Mouse (Mus musculus) mesoderm, embryonic 11.5 days (tissue): ENCODE results near the gene Ccnk.

Experiments
- DNase-seq: peaks from one replicate; pipeline ENCODE4 v3.0.0-alpha.2; 2012; ENCODE audit warnings: low read depth, low spot score

Gene Ccnk

DNA sequence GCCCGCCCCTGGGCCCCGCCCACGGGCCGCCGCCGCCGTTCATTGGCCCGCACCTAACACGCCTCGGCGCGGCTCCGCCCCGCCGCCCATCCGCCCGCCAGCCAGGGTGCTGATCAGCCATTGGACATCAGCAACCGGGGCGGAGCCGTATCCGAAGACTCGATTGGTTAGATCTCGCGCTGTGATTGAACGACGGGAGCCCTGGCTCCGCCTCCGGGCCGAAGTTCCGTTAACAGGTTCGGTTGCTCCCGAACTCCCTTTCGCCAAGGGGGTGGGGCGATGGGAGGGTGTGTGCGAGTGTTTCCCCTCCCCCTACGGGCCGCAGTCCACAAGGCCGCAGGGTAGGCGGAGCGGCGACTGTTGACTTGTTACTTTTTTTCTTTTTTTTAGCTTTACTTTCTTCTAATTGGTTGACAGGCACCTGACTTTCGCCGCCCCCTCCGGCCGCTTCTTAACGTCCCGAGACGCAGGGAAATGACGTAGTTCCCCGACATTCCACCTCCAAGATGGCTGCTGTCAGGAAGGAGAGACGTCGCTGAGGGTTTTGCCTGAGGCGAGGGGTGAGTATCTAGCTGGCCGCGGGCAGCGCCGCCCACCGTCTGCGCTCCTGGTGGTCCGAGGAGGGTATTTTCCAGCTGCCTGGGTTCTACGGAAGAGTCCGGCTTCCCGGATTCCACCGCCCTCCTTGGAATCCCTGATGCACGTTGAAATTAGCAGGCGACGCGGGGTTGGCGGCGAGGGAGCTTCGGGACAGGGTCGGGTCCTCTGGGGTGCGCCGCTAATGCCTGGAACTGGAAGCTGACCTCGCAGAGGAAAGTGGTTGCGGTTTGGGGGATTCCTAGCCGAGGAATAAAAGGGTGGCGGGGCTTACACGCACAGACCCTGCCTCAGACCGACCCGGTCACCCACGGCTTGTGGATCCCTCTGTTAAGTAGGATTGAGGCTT is at the start of gene Ccnk:
Ccnk (plus strand) TSS at position 259 of the 946 bp plus-strand sequence.
- peak; percentile 98 for DNase-seq

GRCm38 (mm10) chr12:108132450-108133070 is 46.8 kb upstream of the Ccnk start:
- no peak for DNase-seq

GRCm38 (mm10) chr12:108133181-108133580 is 46.2 kb upstream of the Ccnk start:
- peak; percentile 23 for DNase-seq

- peak; percentile 12 for DNase-seq
Measured at GRCm38 (mm10) chr12:108135610-108136208, 43.7 kb upstream of the Ccnk start.

DNA sequence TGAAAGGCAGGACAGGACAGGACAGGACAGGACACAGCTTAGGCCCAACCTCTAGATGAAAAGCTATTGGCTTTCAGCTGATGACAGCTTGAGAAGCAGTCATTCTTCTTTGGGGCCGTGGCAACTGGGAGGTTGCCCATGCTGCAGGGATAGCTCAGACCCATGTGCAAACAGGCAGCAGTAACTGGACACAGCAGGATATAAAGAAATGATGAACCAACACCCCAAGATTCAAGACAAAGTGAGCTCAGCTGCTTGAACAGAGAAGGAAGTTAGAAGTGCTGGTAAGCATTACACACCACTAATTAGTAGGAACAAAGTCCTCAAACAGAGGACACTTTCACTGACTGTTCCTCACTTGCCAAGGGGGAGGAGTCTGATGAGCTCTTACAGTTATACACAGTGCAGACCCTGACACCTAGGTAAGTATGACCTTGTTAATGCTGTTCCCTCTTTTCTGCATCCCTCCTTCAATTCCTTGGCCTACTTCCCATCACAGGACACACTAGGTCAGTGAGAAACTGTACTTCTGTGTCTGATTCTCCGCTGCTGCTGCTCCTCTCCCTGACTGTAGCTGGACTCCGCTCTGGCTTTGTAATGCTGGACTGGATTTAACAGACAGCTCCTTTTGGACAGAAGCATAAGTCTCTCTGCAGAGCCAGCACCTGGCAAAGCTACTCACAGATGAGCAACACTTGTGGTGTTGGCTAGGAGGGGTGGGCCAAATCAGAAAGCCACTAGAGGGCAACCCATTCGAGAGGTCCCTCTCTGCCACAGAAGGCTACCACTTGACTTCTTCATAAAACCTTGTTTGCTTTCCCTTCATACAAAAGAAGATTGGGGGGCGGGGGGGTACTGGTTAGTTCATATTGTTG is 35.5 kb upstream of the Ccnk start:
- DNase-seq, result no peak

GRCm38 (mm10) chr12:108145198-108145597 is 34.2 kb upstream of the Ccnk start:
- no peak for DNase-seq

- no peak for DNase-seq
Measured at GRCm38 (mm10) chr12:108149764-108150163, 29.6 kb upstream of the Ccnk start.

GRCm38 (mm10) chr12:108152743-108153142 is 26.6 kb upstream of the Ccnk start:
- DNase-seq, result no peak

- no peak for DNase-seq
Measured at GRCm38 (mm10) chr12:108159863-108160262, 19.5 kb upstream of the Ccnk start.

DNA sequence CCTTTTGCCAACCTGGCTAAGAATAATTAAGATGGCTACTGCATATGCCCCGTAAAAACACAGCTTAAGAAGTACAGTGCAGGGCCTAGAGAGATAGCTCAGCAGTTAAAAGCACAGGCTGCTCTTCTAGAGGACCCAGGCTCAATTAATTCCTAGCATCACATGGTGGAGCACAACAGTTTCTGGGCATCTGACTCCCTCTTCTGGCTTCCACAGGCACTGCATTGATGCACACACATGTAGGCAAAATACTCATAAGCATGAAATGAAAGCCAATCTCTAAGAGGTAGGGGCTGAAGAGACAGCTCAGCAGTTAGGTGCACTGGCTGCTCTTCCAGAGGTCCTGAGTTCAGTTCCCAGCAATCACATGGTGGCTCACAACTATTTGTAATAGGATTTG is 17.3 kb upstream of the Ccnk start:
- peak; percentile 40 for DNase-seq

- no peak for DNase-seq
Measured at GRCm38 (mm10) chr12:108163706-108164105, 15.7 kb upstream of the Ccnk start.

DNA sequence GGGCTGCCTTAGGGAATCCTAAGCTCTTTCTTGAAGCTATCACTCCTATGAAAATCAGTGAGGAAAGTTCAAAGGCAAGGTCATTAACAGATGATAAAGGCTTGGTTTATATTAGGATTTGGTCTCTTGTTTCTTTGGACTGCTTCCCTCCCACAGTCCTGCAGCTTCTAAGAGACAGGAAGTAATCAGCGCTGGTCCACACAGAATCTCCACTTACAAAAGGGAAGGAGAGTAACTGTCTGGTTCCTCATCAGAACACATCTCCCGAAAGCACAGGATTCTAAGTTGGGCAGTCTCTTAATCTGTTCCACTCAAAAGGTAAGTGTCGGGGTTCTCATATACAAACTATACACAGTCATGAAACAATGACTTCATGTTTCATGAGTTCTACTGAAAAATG is 10.5 kb upstream of the Ccnk start:
- DNase-seq, result no peak

DNA sequence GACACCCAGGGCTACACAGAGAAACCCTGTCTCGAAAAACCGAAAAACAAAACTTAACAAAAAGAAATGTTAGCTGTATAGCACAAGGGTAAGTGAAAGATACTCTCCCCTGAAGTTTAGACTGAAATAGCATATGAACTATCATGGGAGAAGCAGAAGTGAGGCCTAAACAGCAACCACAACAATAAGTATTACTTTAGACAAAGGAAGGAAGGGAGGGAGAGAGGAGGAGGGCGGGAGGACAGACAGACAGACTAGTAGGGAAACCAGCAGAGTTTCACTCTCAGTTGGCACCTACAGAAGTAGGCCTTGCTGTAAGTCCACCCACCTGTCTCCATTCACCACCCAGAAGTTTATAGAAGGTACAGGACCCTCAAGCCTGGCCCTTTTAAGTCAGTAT is 8.9 kb upstream of the Ccnk start:
- no peak for DNase-seq

- DNase-seq, result no peak
Measured at GRCm38 (mm10) chr12:108171336-108171735, 8.0 kb upstream of the Ccnk start.

DNA sequence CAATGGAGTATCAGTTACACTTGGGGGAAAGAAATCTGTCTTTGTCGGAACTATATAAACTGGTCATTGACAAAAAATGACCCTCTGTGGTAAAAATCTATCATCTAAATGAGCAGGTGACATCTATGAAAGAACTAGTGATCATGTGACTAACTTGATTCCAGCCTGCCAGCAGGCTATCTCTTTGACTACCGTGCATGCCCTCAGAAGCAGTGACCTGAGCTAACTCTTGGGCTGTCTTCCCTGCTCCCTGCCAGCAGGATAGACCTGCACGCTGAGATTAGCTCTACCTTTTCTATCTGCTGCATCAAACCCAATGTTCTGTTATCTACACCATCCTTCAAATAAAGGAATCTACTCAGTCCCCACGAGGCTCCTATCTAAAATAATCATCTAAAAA is 6.7 kb upstream of the Ccnk start:
- no peak for DNase-seq

- DNase-seq, result no peak
Measured at GRCm38 (mm10) chr12:108174606-108175505, 4.5 kb upstream of the Ccnk start.

- no peak for DNase-seq
Measured at GRCm38 (mm10) chr12:108176366-108176765, 3.0 kb upstream of the Ccnk start.

DNA sequence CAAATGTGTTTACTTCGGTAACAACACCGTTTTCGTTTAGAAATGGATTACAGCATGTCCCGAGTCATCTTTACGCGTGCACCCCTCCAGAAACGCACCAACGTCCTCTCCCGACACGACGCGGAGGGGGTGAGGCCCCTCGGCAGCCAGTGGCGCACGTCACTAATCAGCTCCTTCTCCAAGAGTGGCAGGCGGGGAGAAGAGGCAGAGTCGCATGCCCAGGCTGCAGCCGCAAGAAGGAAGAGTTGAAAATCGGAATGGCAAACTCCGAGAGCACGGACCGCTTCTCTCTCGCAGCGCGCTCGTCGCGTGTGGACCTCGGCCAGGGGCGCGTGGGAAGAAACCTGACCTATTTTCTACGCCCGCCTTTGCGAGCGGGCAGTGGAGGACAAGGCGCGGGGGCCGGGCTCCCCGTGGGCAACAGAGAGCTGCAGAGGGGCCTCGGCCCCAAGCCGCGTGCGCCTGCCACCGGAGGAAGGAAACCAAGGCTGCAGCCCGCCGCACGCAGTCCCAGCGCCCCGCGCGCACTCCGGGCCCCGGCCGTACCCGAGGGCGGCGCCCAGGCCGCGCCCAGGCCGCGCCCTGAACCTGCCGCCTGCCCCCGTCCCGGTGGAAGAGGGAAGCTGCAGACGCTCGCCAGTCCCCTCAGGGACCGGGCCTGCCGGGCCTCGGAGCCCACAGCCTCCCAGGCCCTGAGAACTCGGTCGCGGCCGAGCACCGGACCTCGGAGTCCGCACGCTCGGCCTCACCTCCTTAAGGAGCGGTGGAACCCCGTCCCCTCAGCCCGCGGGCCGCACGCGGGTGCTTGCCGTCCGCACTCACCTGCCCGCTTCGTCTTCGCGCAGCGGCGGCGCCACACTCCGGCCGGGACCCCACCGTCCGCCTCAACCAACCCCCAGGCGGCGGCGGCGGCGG is 791 bp upstream of the Ccnk start:
- DNase-seq, result peak; percentile 28

GRCm38 (mm10) chr12:108179246-108179320 is 296 bp upstream of the Ccnk start, which contains the start of gene Setd3:
TSS of gene Setd3 (minus strand) at chr12:108179314.
- DNase-seq, result no peak

DNA sequence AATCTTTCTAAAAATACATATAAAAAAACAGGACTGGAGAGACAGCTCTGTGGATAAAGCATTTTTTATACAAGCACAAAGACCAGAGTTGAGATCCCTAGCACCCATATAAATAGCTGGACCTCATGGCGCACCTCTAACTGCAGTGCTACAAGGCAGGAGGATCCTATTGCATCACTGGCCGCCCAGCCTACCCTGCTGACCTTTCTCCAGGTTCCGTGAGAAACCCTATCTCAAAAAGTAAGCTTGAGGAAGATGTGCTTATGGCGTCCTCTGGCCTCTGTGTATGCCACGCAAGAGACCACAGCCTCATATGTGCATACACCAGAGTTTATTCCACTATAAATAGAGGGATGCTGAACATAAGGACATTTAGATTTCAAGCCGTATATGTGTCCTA is 2.3 kb downstream of the Ccnk start:
- no peak for DNase-seq
